Mouse (Mus musculus): ENCODE measurements around the gene Spatc1l. TPM values are rescaled to one million over a fixed set of nuclear protein-coding genes. Genes with fewer than 3 reads are reported as not detected.
A peak's percentile ranks its signal among the peaks of the same experiment; 100 is the strongest.

Gene Spatc1l
- 0.13 TPM in 1 of 2 replicates, not detected in the other for polyA plus RNA-seq (2015; fragmentation: Nextera tagmentation; extraction: Ambion mirVana)

DNA sequence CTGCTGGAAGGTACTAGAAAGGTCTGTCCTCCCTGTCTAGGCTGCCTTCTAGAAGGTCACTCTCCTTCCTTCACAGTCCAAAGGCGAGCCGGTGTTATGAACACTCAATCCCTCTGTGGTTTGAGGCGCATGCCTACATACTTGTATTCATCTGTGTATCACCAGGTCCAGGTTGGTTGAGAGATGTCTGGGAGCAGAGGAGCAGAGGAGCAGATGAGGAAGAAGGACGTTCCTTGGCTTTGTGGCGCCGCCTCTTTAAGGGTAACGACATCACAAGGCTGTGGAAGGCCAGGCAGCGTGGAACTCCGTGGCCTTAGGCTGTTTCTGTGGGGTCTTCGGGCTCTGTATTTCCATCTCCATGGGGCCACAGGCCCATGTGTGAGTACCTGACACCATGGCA, at the start of gene Spatc1l:
Spatc1l (plus strand) TSS at position 301 of the 400 bp plus-strand sequence.
- no peak for ATAC-seq (ENCODE audit: insufficient number of reproducible peaks, low FRiP score, low TSS enrichment, low read depth)
- 86% methylated on average over 10 of the region's 10 CpGs for WGBS

DNA sequence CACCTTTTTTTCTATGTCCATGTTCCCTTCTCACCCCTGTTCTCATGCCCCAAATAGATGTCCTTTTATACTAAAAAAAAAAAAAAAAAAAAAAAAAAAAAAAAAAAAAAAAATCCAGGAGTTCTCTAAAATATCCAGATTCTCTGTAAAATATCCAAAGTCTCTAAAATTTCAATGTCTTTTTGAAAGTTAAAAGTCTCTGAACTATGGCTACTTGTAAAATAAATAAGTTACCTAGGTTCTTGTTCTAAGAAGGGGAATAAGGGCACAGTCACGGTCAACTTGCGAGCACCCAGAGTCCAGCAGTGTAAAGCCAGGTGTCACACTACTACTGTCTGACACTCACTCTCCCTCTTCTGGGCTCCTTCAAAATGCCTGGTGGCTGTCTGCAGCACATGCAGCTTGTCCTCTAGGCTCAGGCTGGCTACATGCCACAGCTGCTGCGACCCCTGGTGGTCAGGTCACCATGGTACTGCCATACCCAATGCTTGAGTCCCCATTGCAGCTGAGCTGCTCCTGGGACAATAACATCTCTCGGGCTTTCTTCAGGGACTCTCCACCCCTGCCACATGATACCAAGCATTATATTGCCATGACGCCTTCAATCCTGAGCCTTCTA, 49.0 kb upstream of the Spatc1l start:
- no peak for ATAC-seq (ENCODE audit: insufficient number of reproducible peaks, low FRiP score, low TSS enrichment, low read depth)
- no peaks in the 10 kb centered on the region for H3K4me1 ChIP-seq
- WGBS, result 55% methylated on average over 5 of the region's 5 CpGs
- H3K9ac ChIP-seq, result no peak overlapping the region
- no peaks in the 10 kb centered on the region for H3K27me3 ChIP-seq
- no peak overlapping the region for H3K4me2 ChIP-seq (replicated peaks)
- no peaks in the 10 kb centered on the region for H3K9me3 ChIP-seq (replicated peaks)
- no peak overlapping the region for H3K27ac ChIP-seq (replicated peaks)
- peaks cover 69% of the 10 kb centered on the region for H3K36me3 ChIP-seq
- H3K4me3 ChIP-seq (replicated peaks), result no peak overlapping the region

More for the DNA sequence above, at the start of gene Spatc1l:
- Histone ChIP-seq H3K4me3 (replicated peaks) (no peak within 1 kb of the TSS), H3K36me3 (no peaks in the 10 kb centered on the region), H3K4me2 (replicated peaks) (no peak within 1 kb of the TSS), H3K9me3 (replicated peaks) (no peaks in the 10 kb centered on the region), H3K4me1 (no peaks in the 10 kb centered on the region), H3K9ac (no peak within 1 kb of the TSS), H3K27me3 (no peaks in the 10 kb centered on the region), H3K27ac (replicated peaks) (no peak within 1 kb of the TSS)

DNA sequence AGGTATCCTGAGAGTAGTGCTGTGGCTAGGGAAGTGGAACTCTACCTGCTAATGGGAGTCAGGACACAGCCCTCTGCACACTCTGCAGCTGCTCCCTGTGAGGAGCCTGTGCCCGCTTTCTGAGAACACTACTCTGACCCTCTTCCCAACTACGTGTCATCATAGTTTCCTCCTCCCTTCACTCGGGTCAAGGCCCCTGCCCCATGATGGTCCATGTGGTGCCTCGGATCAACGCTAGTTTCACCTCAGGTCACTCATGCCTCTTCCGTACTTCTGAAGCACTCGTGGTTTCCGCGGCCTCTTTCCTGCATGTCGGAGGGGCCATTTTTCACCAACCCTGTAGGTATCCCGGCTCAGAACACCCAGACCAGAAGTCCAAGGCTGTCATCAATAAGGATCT, 31.1 kb upstream of the Spatc1l start:
- H3K9me3 ChIP-seq (replicated peaks), result no peaks in the 10 kb centered on the region
- peaks cover 12% of the 10 kb centered on the region for H3K4me1 ChIP-seq
- H3K4me2 ChIP-seq (replicated peaks), result peak overlapping the region; percentile 94
- peak overlapping the region; percentile 60 for H3K27ac ChIP-seq (replicated peaks)
- H3K36me3 ChIP-seq, result peaks cover 15% of the 10 kb centered on the region
- H3K27me3 ChIP-seq, result no peaks in the 10 kb centered on the region
- H3K4me3 ChIP-seq (replicated peaks), result peak overlapping the region; percentile 69
- no peak; the same call in 1 of the 2 replicates for ATAC-seq (ENCODE audit: insufficient number of reproducible peaks, low FRiP score, low TSS enrichment, low read depth)
- H3K9ac ChIP-seq, result peak overlapping the region; percentile 31; the same call in 1 of the 2 replicates
- 3% methylated on average over 11 of the region's 11 CpGs for WGBS

DNA sequence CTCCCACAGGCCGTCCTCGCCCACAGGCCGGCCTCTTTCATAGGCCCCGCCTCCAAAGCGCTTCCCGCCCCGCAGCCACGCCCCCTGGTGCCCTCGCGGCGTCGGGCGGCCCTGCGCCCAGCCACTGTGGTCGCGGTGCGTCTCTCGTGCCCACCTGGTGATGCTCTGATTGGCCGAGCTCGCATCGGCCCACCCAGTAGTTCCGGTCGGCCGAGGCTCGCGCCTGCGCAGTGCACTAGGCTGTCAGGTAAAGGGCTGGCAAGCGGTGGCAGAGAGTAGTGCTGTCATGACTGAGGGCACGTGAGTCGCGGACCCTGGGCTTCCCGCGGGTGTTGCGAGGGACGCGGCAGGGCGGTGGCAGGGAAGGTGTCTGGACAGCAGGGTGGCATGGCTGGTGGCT, 30.7 kb upstream of the Spatc1l start, which contains the start of gene Lss:
Lss (plus strand) TSS at position 214 of the 400 bp plus-strand sequence.
- Histone ChIP-seq H3K4me2 (replicated peaks) (peak within 1 kb of the TSS; percentile 94), H3K27me3 (no peaks in the 10 kb centered on the region), H3K36me3 (peaks cover 19% of the 10 kb centered on the region), H3K4me1 (peaks cover 12% of the 10 kb centered on the region), H3K27ac (replicated peaks) (peak within 1 kb of the TSS; percentile 86), H3K4me3 (replicated peaks) (peak within 1 kb of the TSS; percentile 69), H3K9me3 (replicated peaks) (no peaks in the 10 kb centered on the region), H3K9ac (peak within 1 kb of the TSS; percentile 53)
- under 1% methylated on average over 37 of the region's 37 CpGs for WGBS
- ATAC-seq (ENCODE audit: insufficient number of reproducible peaks, low FRiP score, low TSS enrichment, low read depth), result peak; percentile 99

- Histone ChIP-seq H3K27me3 (no peaks in the 10 kb centered on the region), H3K9me3 (replicated peaks) (no peaks in the 10 kb centered on the region), H3K27ac (replicated peaks) (peak overlapping the region; percentile 86), H3K4me1 (peaks cover 12% of the 10 kb centered on the region), H3K4me3 (replicated peaks) (peak overlapping the region; percentile 69), H3K9ac (peak overlapping the region; percentile 53), H3K4me2 (replicated peaks) (peak overlapping the region; percentile 94), H3K36me3 (peaks cover 22% of the 10 kb centered on the region)
- 2% methylated on average over 14 of the region's 14 CpGs for WGBS
- no peak for ATAC-seq (ENCODE audit: insufficient number of reproducible peaks, low FRiP score, low TSS enrichment, low read depth)
These were observed 30.2 kb upstream of the Spatc1l start for GRCm38 (mm10) chr10:76531828-76532227.

DNA sequence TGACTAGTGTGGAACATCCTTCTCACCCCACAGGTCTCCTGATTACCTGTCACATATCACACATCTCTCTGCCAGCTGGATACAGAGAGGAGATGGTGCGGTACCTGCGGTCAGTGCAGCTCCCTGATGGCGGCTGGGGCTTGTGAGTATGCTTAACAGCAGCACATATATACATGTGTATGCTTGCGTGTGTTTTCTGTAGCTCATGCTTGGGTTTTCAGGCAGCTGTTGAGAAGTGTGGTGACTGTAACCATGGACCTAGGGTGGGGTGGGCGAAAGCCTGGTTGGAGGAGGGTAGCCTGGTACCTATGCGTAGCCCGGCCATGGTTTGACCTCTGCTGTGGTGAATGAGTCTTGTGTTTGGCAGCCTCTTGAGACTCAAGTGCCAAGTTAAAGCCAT, 26.5 kb upstream of the Spatc1l start:
- Histone ChIP-seq H3K27me3 (no peaks in the 10 kb centered on the region), H3K9ac (no peak overlapping the region), H3K4me2 (replicated peaks) (no peak overlapping the region), H3K9me3 (replicated peaks) (no peaks in the 10 kb centered on the region), H3K4me3 (replicated peaks) (no peak overlapping the region), H3K27ac (replicated peaks) (no peak overlapping the region), H3K36me3 (peaks cover 52% of the 10 kb centered on the region), H3K4me1 (peaks cover 10% of the 10 kb centered on the region)
- WGBS, result 88% methylated on average over 7 of the region's 7 CpGs
- ATAC-seq (ENCODE audit: insufficient number of reproducible peaks, low FRiP score, low TSS enrichment, low read depth), result no peak

GRCm38 (mm10) chr10:76537619-76538018, 24.5 kb upstream of the Spatc1l start:
- no peak overlapping the region for H3K9ac ChIP-seq
- H3K4me3 ChIP-seq (replicated peaks), result no peak overlapping the region
- H3K4me2 ChIP-seq (replicated peaks), result no peak overlapping the region
- H3K9me3 ChIP-seq (replicated peaks), result no peaks in the 10 kb centered on the region
- no peak for ATAC-seq (ENCODE audit: insufficient number of reproducible peaks, low FRiP score, low TSS enrichment, low read depth)
- no peaks in the 10 kb centered on the region for H3K4me1 ChIP-seq
- H3K27me3 ChIP-seq, result no peaks in the 10 kb centered on the region
- peaks cover 73% of the 10 kb centered on the region for H3K36me3 ChIP-seq
- H3K27ac ChIP-seq (replicated peaks), result no peak overlapping the region
- 69% methylated on average over 9 of the region's 9 CpGs for WGBS

- H3K36me3 ChIP-seq, result peaks cover 90% of the 10 kb centered on the region
- no peak for ATAC-seq (ENCODE audit: insufficient number of reproducible peaks, low FRiP score, low TSS enrichment, low read depth)
These were observed 20.6 kb upstream of the Spatc1l start for GRCm38 (mm10) chr10:76541336-76542085.

GRCm38 (mm10) chr10:76542636-76543375, 19.3 kb upstream of the Spatc1l start:
- Histone ChIP-seq H3K27me3 (no peaks in the 10 kb centered on the region), H3K27ac (replicated peaks) (no peak overlapping the region), H3K4me2 (replicated peaks) (no peak overlapping the region), H3K9me3 (replicated peaks) (no peaks in the 10 kb centered on the region), H3K4me1 (no peaks in the 10 kb centered on the region), H3K36me3 (peaks cover 95% of the 10 kb centered on the region), H3K4me3 (replicated peaks) (no peak overlapping the region), H3K9ac (no peak overlapping the region)
- WGBS, result 80% methylated on average over 10 of the region's 10 CpGs
- ATAC-seq (ENCODE audit: insufficient number of reproducible peaks, low FRiP score, low TSS enrichment, low read depth), result no peak

More at GRCm38 (mm10) chr10:76541336-76542085, 20.6 kb upstream of the Spatc1l start:
- no peak overlapping the region for H3K4me3 ChIP-seq (replicated peaks)
- no peak overlapping the region for H3K27ac ChIP-seq (replicated peaks)
- H3K4me2 ChIP-seq (replicated peaks), result no peak overlapping the region
- no peaks in the 10 kb centered on the region for H3K9me3 ChIP-seq (replicated peaks)
- no peak overlapping the region for H3K9ac ChIP-seq
- no peaks in the 10 kb centered on the region for H3K27me3 ChIP-seq
- WGBS, result 91% methylated on average over 11 of the region's 11 CpGs
- H3K4me1 ChIP-seq, result no peaks in the 10 kb centered on the region

DNA sequence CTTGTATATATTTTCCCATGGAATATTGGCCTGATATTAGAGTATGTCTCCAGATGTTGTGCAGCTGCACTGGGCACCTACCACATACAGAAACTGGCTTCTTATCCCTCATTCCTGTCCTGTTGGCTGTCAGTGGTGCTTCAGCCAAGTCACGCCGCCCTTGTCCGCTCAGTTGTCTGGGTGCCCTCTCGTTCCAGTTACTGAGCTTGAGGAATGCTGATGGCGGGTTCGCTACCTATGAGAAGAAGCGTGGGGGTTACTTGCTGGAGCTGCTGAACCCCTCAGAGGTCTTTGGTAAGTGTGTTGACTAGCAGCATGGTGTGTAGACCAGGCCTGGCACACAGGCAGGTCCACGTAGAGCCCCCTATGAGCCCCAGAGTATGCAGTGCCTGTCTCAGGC, 15.5 kb upstream of the Spatc1l start:
- H3K27ac ChIP-seq (replicated peaks), result no peak overlapping the region
- no peak overlapping the region for H3K4me3 ChIP-seq (replicated peaks)
- no peak overlapping the region for H3K4me2 ChIP-seq (replicated peaks)
- no peak for ATAC-seq (ENCODE audit: insufficient number of reproducible peaks, low FRiP score, low TSS enrichment, low read depth)
- H3K9me3 ChIP-seq (replicated peaks), result no peaks in the 10 kb centered on the region
- no peak overlapping the region for H3K9ac ChIP-seq
- WGBS, result 93% methylated on average over 8 of the region's 8 CpGs
- H3K36me3 ChIP-seq, result peaks cover 98% of the 10 kb centered on the region
- no peaks in the 10 kb centered on the region for H3K27me3 ChIP-seq
- no peaks in the 10 kb centered on the region for H3K4me1 ChIP-seq

GRCm38 (mm10) chr10:76548218-76548617, 13.9 kb upstream of the Spatc1l start:
- Histone ChIP-seq H3K27ac (replicated peaks) (no peak overlapping the region), H3K9me3 (replicated peaks) (no peaks in the 10 kb centered on the region), H3K4me1 (no peaks in the 10 kb centered on the region), H3K27me3 (no peaks in the 10 kb centered on the region), H3K4me2 (replicated peaks) (no peak overlapping the region), H3K9ac (no peak overlapping the region), H3K36me3 (peaks cover 99% of the 10 kb centered on the region), H3K4me3 (replicated peaks) (no peak overlapping the region)
- ATAC-seq (ENCODE audit: insufficient number of reproducible peaks, low FRiP score, low TSS enrichment, low read depth), result no peak
- WGBS, result 89% methylated on average over 8 of the region's 8 CpGs
